Mouse (Mus musculus) stomach, postnatal 0 days (tissue): Measurements from ENCODE around the gene Xylb. TPM values are rescaled to one million over a fixed set of nuclear protein-coding genes. Genes with fewer than 3 reads are reported as not detected.

Experiments used
- ATAC-seq: fragments of 200-750 bp; cut with Nextera tagmentation; 2 replicates; pipeline ENCODE4 v1.8.0; 2017; ENCODE audit not compliant: low FRiP score, low TSS enrichment
- DNase-seq: peaks from one replicate; pipeline ENCODE4 v3.0.0-alpha.2; 2016; ENCODE audit warnings: low spot score
- H3K27ac ChIP-seq: fragments of 300-500 bp; sonication (generic); replicated peaks from 2 replicates; pipeline ENCODE4 v1.5.1; 2014; ENCODE audit warnings: mild to moderate bottlenecking, control low read depth
- H3K27me3 ChIP-seq: fragments of 300-500 bp; sonication (generic); 2 replicates; pipeline ENCODE4 v1.6.1; 2014; ENCODE audit warnings: low read length; ENCODE audit not compliant: control insufficient read depth, insufficient read depth
- H3K36me3 ChIP-seq: fragments of 300-500 bp; sonication (generic); 2 replicates; pipeline ENCODE4 v1.6.1; 2014; ENCODE audit warnings: low read length, mixed read lengths; ENCODE audit not compliant: control insufficient read depth, insufficient read depth
- H3K4me1 ChIP-seq: fragments of 300-500 bp; sonication (generic); replicated peaks from 2 replicates; pipeline ENCODE4 v1.6.1; 2014; ENCODE audit warnings: antibody characterized with exemption; ENCODE audit not compliant: control insufficient read depth, insufficient read depth
- H3K4me2 ChIP-seq: fragments of 300-500 bp; sonication (generic); replicated peaks from 2 replicates; pipeline ENCODE4 v1.6.1; 2014; ENCODE audit warnings: low read depth, mild to moderate bottlenecking, control low read depth, moderate library complexity
- H3K4me3 ChIP-seq: fragments of 300-500 bp; sonication (generic); 2 replicates; pipeline ENCODE4 v1.5.1; 2014; ENCODE audit warnings: low read depth, low read length, control low read depth
- H3K9ac ChIP-seq: fragments of 300-500 bp; sonication (generic); 2 replicates; pipeline ENCODE4 v1.6.1; 2014; ENCODE audit warnings: mild to moderate bottlenecking, low read length, control low read depth, mixed read lengths
- H3K9me3 ChIP-seq: fragments of 300-500 bp; sonication (generic); 2 replicates; pipeline ENCODE4 v1.6.1; 2016; ENCODE audit warnings: low read length; ENCODE audit not compliant: control insufficient read depth
- CTCF ChIP-seq: IDR thresholded peaks from 2 replicates; pipeline ENCODE4 v1.5.1; 2016; ENCODE audit warnings: antibody characterized with exemption, low read depth, mild to moderate bottlenecking, moderate library complexity
- EP300 ChIP-seq: optimal IDR thresholded peaks from 2 replicates; pipeline ENCODE3; 2016; ENCODE audit warnings: antibody characterized with exemption
- WGBS: fragments of 180-500 bp; shearing (Covaris S2); extraction: QIAGEN DNeasy Blood & Tissue Kit; methylation state at CpG from one replicate; pipeline ENCODE4 v1.1.7; 2014; 5-methylcytosine and 5-hydroxymethylcytosine counted together
- polyA plus RNA-seq: library from polyadenylated mRNA; unstranded; fragments of >200 nt; fragmentation: Nextera tagmentation; extraction: Ambion mirVana; gene quantifications from 2 replicates; pipeline ENCODE4 v1.2.1, GENCODE M21; 2015

Gene Xylb
- polyA plus RNA-seq, 1 experiment from 2014 or later: 3.2 TPM

GRCm38 (mm10) chr9:119330186-119330963, 26.8 kb upstream of the Xylb start:
- Histone ChIP-seq H3K9me3 (no peaks in the 10 kb centered on the region), H3K4me1 (no peaks in the 10 kb centered on the region; the same call in 1 of the 2 replicates), H3K36me3 (no peaks in the 10 kb centered on the region), H3K27me3 (no peaks in the 10 kb centered on the region), H3K4me3 (no peak overlapping the region), H3K27ac (peak overlapping the region; percentile 85), H3K4me2 (peak overlapping the region; percentile 27; the same call in 1 of the 2 replicates), H3K9ac (no peak overlapping the region)
- WGBS: 71% methylated on average over 15 of the region's 15 CpGs
- peak; percentile 62 for DNase-seq
- peak; percentile 91 for ATAC-seq
- peak; percentile 50 for TF ChIP-seq EP300
- TF ChIP-seq CTCF: no peak

GRCm38 (mm10) chr9:119334324-119334723, 22.9 kb upstream of the Xylb start:
- WGBS: 40% methylated on average over 10 of the region's 10 CpGs
- Histone ChIP-seq H3K27me3 (no peaks in the 10 kb centered on the region), H3K9ac (no peak overlapping the region), H3K27ac (peak overlapping the region; percentile 1; the same call in 1 of the 2 replicates), H3K4me2 (no peak overlapping the region), H3K4me3 (no peak overlapping the region), H3K36me3 (peaks cover 5% of the 10 kb centered on the region), H3K4me1 (peaks cover 5% of the 10 kb centered on the region; the same call in 1 of the 2 replicates), H3K9me3 (no peaks in the 10 kb centered on the region)
- ATAC-seq (no peak), DNase-seq (peak; percentile 46)
- peak; percentile 10; the same call in 1 of the 2 replicates for TF ChIP-seq CTCF
- no peak for TF ChIP-seq EP300

- 0 out of 2 replicates have a peak overlapping the region, but pooled peaks have one; percentile 1 for H3K27ac ChIP-seq
These were observed 22.3 kb upstream of the Xylb start for GRCm38 (mm10) chr9:119334834-119335233.

GRCm38 (mm10) chr9:119335571-119335970, 21.6 kb upstream of the Xylb start:
- Histone ChIP-seq H3K27me3 (no peaks in the 10 kb centered on the region), H3K36me3 (peaks cover 5% of the 10 kb centered on the region), H3K9ac (no peak overlapping the region), H3K9me3 (no peaks in the 10 kb centered on the region), H3K4me3 (no peak overlapping the region), H3K4me2 (no peak overlapping the region), H3K27ac (no peak overlapping the region), H3K4me1 (peaks cover 5% of the 10 kb centered on the region; the same call in 1 of the 2 replicates)
- TF ChIP-seq EP300 (no peak), CTCF (no peak)
- DNase-seq (no peak), ATAC-seq (no peak)
- WGBS: 74% methylated on average over 4 of the region's 4 CpGs

More at GRCm38 (mm10) chr9:119334834-119335233, 22.3 kb upstream of the Xylb start:
- TF ChIP-seq EP300 (no peak), CTCF (0 out of 2 replicates have a peak, but pooled peaks have one; percentile 0)
- no peak overlapping the region for H3K9ac ChIP-seq
- no peaks in the 10 kb centered on the region for H3K27me3 ChIP-seq
- peaks cover 5% of the 10 kb centered on the region for H3K36me3 ChIP-seq
- ATAC-seq (no peak), DNase-seq (no peak)
- 74% methylated on average over 2 of the region's 2 CpGs for WGBS
- H3K4me2 ChIP-seq: no peak overlapping the region
- no peaks in the 10 kb centered on the region for H3K9me3 ChIP-seq
- no peak overlapping the region for H3K4me3 ChIP-seq
- peaks cover 5% of the 10 kb centered on the region; the same call in 1 of the 2 replicates for H3K4me1 ChIP-seq

- DNase-seq (no peak), ATAC-seq (no peak)
- Histone ChIP-seq H3K36me3 (peaks cover 5% of the 10 kb centered on the region), H3K4me2 (no peak overlapping the region), H3K27ac (no peak overlapping the region), H3K9ac (no peak overlapping the region), H3K4me3 (no peak overlapping the region), H3K4me1 (peaks cover 5% of the 10 kb centered on the region), H3K9me3 (no peaks in the 10 kb centered on the region), H3K27me3 (no peaks in the 10 kb centered on the region)
- 91% methylated on average over 14 of the region's 14 CpGs for WGBS
- TF ChIP-seq EP300 (no peak), CTCF (no peak)
These were observed 19.3 kb upstream of the Xylb start for GRCm38 (mm10) chr9:119337842-119338241.

GRCm38 (mm10) chr9:119338350-119338749, 18.8 kb upstream of the Xylb start:
- no peak overlapping the region for H3K4me3 ChIP-seq
- H3K27ac ChIP-seq: no peak overlapping the region
- no peak overlapping the region for H3K9ac ChIP-seq
- TF ChIP-seq EP300 (no peak), CTCF (no peak)
- peaks cover 5% of the 10 kb centered on the region for H3K4me1 ChIP-seq
- H3K36me3 ChIP-seq: peaks cover 7% of the 10 kb centered on the region
- WGBS: 88% methylated on average over 3 of the region's 3 CpGs
- DNase-seq: no peak
- no peak for ATAC-seq
- peak overlapping the region; percentile 66 for H3K4me2 ChIP-seq
- no peaks in the 10 kb centered on the region for H3K27me3 ChIP-seq
- H3K9me3 ChIP-seq: no peaks in the 10 kb centered on the region
